Mouse (Mus musculus) erythroblast, adult 5-6 weeks (primary cell): Measurements from ENCODE around the gene Lpin2. TPM values are rescaled to one million over a fixed set of nuclear protein-coding genes. Genes with fewer than 3 reads are reported as not detected.

Experiments used
- ATAC-seq: replicated peaks from 2 replicates; pipeline ENCODE4 v1.8.0; 2016; ENCODE audit warnings: moderate number of reproducible peaks, mild to moderate bottlenecking, moderate TSS enrichment, inconsistent platforms; ENCODE audit not compliant: poor library complexity, low FRiP score, severe bottlenecking
- total RNA-seq, 2 experiments: library from RNA; stranded (forward) in 1 of 2; stranded (reverse) in 1 of 2; fragments of 150-400 nt in 1 of 2; fragments of 200-764, 138-1000 nt in 1 of 2; gene quantifications; 2 replicates each; pipeline versions ENCODE4 v1.2.3 to v1.2.4; 2015 to 2017; ENCODE audit warnings: low replicate concordance in 2 of 2

Lpin2 gene
- total RNA-seq, 2 experiments from 2014 or later: 751 to 1,646 TPM

DNA sequence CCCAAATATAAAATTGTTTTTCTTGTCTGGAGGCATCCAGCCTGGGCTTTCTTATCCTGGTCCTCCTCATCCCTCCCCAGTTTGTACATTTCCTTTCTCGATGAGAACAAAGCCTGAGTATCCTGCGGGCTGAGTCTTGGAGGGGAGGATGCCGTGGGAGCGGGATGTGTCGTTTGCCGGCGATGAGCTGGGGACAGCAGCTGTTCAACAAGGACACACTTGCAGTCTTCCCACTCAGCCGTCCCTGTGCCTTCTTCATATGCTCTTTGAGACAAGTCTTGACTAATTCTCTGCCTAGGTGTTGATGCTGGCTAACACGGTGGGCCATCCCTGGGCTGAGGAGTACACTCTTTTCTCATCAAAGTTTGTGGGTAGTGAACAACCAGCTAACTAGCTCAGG, 13.5 kb upstream of the Lpin2 start:
- ATAC-seq: no peak

DNA sequence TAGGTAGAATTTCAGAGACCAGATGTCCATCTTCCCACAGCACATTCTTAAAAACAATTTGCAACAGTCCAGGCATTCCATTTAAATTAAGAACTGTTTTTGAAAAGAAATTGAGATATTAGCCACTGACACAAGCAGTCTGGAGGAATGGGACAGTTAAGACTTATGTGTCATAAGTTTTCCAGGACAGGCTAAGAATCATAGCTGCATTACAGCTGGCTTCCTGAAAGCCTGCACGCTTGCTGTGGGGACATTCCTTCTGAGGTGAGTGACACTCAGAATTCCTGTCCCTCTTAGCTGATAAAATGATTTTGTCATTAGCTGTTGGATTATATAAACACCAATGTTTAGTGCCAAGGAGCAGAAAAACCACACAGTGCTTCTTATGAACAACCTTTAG, 12.7 kb upstream of the Lpin2 start:
- ATAC-seq: no peak

- peak; percentile 87 for ATAC-seq
These were observed 11.2 kb upstream of the Lpin2 start for GRCm38 (mm10) chr17:71171161-71171560.

DNA sequence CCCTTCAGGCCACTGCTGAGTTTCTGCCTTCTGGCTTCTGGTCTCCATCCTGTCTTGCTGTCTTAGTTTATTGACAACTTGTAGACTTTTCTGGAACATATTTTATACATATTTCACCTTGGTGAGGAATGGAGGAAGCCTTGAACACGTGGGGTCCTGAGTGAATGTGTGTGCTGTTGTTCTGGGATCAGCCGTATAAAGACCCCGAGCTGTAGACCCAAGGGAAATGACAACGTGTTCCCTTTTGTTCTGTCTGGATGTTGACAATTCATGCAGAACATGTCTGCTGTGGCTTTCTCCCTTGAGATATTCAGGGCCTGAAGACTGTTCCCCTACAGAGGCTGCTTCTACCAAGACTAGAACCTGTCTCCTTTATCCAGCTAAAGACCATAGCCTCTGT, 5.0 kb upstream of the Lpin2 start:
- ATAC-seq: no peak

GRCm38 (mm10) chr17:71177949-71178348, 4.4 kb upstream of the Lpin2 start:
- ATAC-seq: no peak

DNA sequence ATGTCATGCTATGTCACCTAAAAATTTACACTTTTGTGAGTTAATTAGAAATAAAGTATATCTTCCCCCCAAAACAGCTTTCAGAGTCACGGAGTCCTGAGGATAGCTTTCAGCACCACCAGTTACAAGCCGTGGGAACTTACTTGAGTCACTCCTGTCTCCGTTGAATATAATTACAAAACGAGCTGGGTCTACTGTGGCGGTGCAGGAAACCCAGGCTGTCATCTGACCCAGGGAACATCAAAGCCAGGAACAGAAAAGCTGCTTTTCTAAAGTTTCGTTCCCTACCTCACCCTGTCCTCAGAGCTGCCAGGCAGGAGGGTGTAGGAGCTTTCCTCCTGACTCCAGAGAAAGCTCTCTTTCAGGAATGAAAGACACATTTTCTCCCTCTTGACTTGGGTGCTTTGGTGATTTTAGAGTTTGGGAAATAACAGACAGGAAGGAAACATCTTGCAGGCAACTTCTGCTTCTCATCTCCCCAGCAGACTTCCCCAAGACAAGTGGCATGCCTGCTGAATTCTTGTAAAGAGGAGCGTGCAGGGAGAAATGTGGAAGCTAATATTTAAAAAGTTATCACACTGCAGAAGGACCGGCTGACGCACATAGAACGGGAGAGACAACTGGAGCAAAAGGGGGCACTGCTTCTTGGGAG, 3.7 kb upstream of the Lpin2 start:
- ATAC-seq: no peak

DNA sequence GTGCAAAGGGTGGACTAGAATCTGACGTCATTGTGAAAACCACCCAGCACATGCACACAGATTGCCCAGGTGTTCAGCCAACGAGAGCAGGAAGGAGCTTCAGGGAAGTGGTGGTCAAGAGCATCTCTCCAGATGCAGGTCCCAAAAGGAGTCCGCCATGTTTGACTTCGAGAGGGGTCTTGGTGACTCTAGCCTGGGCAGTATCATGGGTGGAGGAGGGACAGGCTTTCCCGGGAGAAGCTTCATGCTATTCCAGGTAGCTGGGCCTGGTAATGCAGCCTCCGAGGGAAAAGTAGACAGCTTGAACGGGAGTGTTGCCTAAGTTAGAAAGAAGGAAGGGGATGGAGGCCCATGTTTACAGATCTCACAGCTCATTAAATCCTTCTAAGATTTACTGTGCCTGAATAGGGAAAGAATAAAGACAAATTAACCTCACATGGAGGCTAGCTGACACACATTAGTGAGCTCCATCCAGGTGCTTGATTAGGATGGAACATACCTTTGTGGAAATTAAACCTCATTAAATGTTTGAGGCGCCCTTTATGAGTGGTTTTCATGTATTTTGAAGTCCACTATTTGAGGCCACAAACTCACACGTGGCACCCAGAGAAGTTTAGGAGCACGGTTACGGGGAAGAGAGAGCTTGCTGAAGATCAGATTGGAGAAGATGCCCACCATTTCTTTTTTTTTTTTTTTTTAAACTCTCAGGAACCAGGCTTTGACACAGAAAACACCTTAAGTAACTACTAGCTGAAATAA, 2.6 kb upstream of the Lpin2 start:
- no peak for ATAC-seq

GRCm38 (mm10) chr17:71180601-71181000, 1.8 kb upstream of the Lpin2 start:
- no peak for ATAC-seq

- ATAC-seq: peak; percentile 77
These were observed 704 bp downstream of the Lpin2 start for GRCm38 (mm10) chr17:71182871-71183656.

GRCm38 (mm10) chr17:71183657-71184261, 1.4 kb downstream of the Lpin2 start:
- no peak for ATAC-seq

DNA sequence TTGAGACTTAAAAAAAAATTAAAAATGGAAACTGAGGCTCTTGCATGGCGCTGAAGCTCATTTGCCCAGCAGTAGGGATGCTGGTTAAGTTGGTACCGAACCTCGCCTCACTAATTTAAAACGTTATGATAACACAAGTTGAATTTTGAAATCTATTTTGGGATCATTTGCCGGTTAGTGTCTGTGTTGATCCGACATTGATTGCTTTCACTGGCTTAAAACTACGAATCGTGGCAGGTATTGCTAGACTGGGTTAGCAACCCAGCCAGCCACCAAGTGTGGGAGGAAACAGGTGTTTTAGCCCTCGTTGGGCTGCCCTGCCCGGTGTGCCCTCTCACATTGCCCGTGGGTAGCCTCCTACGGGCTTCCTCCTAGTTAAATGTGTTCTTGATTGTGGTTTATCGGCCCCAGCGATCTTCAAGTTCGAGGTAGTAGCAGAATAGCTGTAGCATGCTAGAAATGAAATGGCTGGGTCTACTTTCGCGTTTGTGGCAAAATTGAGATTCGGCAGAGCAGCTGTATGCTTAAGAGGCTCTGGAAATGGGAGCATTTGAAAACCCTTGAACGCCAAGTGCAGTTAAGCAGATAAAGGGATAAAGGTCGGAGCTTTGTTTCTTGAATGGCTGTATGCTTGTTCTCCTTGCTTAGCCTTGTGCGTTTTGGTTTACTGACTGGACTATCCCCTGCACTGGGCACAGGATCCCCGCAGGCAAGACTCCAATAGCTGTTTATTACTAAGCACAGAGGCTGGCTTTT, 2.2 kb downstream of the Lpin2 start:
- peak; percentile 44 for ATAC-seq

- no peak for ATAC-seq
These were observed 3.0 kb downstream of the Lpin2 start for GRCm38 (mm10) chr17:71185368-71185767.

DNA sequence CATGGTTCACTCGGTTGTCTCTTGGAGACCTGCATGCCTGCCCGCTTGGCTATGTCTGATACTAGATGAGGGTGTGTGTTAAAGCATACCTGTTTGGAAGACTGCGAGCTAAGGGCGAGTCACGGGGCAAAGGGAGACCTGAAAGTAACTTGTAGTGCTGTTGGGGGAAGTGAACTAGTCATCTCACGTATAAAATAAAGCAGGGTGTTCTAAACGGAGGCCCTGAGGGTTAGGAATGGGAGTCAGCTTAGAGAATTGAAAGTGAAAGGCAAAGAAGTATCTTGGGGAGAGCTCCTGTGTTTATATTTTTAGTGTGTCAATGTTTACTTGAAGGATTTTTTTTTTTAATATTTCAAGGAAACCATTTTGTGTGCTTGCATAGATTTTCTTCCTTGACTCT, 8.2 kb downstream of the Lpin2 start:
- no peak for ATAC-seq

DNA sequence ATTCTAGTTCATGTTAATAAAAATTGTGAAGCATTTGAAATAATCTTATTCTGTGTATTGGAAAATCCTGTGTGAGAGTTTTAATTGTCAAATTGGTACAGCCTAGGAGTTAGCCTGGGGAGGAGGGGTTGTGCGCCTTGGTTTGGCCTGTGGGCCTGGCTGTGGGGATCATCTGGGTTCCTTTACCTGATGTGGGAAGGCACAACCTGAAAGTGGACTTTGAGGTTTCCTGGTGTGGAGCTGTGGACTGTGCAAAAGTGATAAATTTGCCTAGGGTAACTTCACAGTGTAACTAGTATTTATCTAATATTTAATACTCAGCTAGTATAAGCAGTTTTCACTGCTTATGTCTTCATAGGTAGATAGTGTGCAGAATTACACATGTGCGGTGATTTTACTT, 8.7 kb downstream of the Lpin2 start:
- ATAC-seq: no peak

DNA sequence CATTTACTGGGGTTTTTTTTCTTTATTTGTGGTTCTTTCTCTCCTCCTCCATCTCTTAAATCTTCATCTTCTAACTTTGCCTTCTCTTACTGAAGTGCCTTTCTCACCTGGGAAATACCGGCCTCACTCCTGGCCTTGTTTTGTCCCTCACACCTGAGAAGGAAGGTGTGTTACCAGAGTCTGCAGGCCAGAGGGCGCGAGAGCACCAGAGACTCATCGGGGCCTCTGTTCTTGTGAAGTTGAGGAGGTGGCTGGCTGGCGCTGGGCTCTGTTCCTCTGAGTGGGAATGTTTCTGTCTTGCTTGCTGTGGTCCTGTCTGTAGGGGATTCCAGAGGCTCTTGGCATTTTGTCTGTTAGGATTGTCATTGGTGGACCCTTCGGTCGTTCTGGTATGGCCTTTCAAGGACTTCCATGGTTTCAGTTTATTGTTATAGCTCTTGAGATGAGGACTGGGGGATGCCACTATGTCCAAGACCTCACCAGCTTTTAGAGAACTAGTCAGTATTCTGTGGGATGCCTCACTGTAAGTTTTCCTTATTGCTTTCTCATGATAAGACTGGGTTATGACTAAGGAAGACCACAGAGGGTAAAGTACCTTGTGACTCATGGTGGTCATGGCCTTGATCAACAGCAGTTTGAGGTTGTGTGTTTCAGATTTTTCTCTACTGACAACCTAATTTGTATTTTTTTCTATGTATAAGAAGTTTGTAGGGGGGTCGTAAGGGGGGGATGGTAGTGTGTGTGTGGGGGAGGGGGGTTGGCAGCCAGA, 9.5 kb downstream of the Lpin2 start:
- ATAC-seq: no peak

GRCm38 (mm10) chr17:71193019-71193418, 10.7 kb downstream of the Lpin2 start:
- ATAC-seq: no peak

- no peak for ATAC-seq
These were observed 11.1 kb downstream of the Lpin2 start for GRCm38 (mm10) chr17:71193485-71193884.

- peak; percentile 19; the same call in 1 of the 2 replicates for ATAC-seq
These were observed 12.7 kb downstream of the Lpin2 start for GRCm38 (mm10) chr17:71194906-71195632.
